Mouse (Mus musculus): ENCODE measurements around the gene Wiz. TPM values are rescaled to one million over a fixed set of nuclear protein-coding genes. Genes with fewer than 3 reads are reported as not detected.

The Wiz gene
- polyA plus RNA-seq, 1 experiment from 2014 or later, result 27.6 TPM

GRCm38 (mm10) chr17:32350382-32350983, 38.8 kb downstream of the Wiz start, which contains the start of gene Akap8l:
Akap8l (minus strand) TSS chr17:32350607.
- ATAC-seq (ENCODE audit: low read depth) (peak; percentile 98), DNase-seq (ENCODE audit: low spot score) (peak; percentile 99)
- Histone ChIP-seq H3K9ac (ENCODE audit: low read depth, low read length) (peak within 1 kb of the TSS; percentile 79), H3K27me3 (replicated peaks; ENCODE audit: control insufficient read depth, insufficient read depth, low read length) (no peaks in the 10 kb centered on the region), H3K27ac (replicated peaks; ENCODE audit: low read depth, low read length) (peak within 1 kb of the TSS; percentile 74; the same call in 1 of the 2 replicates), H3K36me3 (ENCODE audit: control insufficient read depth, insufficient read depth, low read length) (peaks cover 23% of the 10 kb centered on the region), H3K4me3 (ENCODE audit: low read depth, low read length) (peak within 1 kb of the TSS; percentile 73), H3K4me1 (ENCODE audit: control insufficient read depth, insufficient read depth, low read length) (peaks cover 3% of the 10 kb centered on the region; the same call in 1 of the 2 replicates), H3K9me3 (ENCODE audit: control insufficient read depth, low read length) (no peaks in the 10 kb centered on the region), H3K4me2 (ENCODE audit: low read depth, low read length) (peak within 1 kb of the TSS; percentile 74)
- WGBS, result under 1% methylated on average over 29 of the region's 37 CpGs

- under 1% methylated on average over 23 of the region's 24 CpGs for WGBS
- no peak for DNase-seq (ENCODE audit: low spot score)
- H3K4me1 ChIP-seq (ENCODE audit: control insufficient read depth, insufficient read depth, low read length), result peaks cover 3% of the 10 kb centered on the region; the same call in 1 of the 2 replicates
- H3K27ac ChIP-seq (replicated peaks; ENCODE audit: low read depth, low read length), result peak overlapping the region; percentile 74; the same call in 1 of the 2 replicates
- peak overlapping the region; percentile 74 for H3K4me2 ChIP-seq (ENCODE audit: low read depth, low read length)
- peaks cover 17% of the 10 kb centered on the region for H3K36me3 ChIP-seq (ENCODE audit: control insufficient read depth, insufficient read depth, low read length)
- peak overlapping the region; percentile 73 for H3K4me3 ChIP-seq (ENCODE audit: low read depth, low read length)
- H3K27me3 ChIP-seq (replicated peaks; ENCODE audit: control insufficient read depth, insufficient read depth, low read length), result no peaks in the 10 kb centered on the region
- H3K9me3 ChIP-seq (ENCODE audit: control insufficient read depth, low read length), result no peaks in the 10 kb centered on the region
- peak overlapping the region; percentile 79 for H3K9ac ChIP-seq (ENCODE audit: low read depth, low read length)
- peak; percentile 11; the same call in 1 of the 2 replicates for ATAC-seq (ENCODE audit: low read depth)
Measured at GRCm38 (mm10) chr17:32349851-32350381, 39.3 kb downstream of the Wiz start.

GRCm38 (mm10) chr17:32349037-32349732, 40.1 kb downstream of the Wiz start:
- WGBS, result 12% methylated on average over 4 of the region's 4 CpGs
- H3K4me3 ChIP-seq (ENCODE audit: low read depth, low read length), result peak overlapping the region; percentile 73
- peaks cover 16% of the 10 kb centered on the region for H3K36me3 ChIP-seq (ENCODE audit: control insufficient read depth, insufficient read depth, low read length)
- DNase-seq (ENCODE audit: low spot score) (peak; percentile 54), ATAC-seq (ENCODE audit: low read depth) (no peak)
- peak overlapping the region; percentile 79; the same call in 1 of the 2 replicates for H3K9ac ChIP-seq (ENCODE audit: low read depth, low read length)
- H3K4me1 ChIP-seq (ENCODE audit: control insufficient read depth, insufficient read depth, low read length), result peaks cover 3% of the 10 kb centered on the region; the same call in 1 of the 2 replicates
- H3K27ac ChIP-seq (replicated peaks; ENCODE audit: low read depth, low read length), result 0 out of 2 replicates have a peak overlapping the region, but pooled peaks have one; percentile 9
- no peaks in the 10 kb centered on the region for H3K27me3 ChIP-seq (replicated peaks; ENCODE audit: control insufficient read depth, insufficient read depth, low read length)
- H3K4me2 ChIP-seq (ENCODE audit: low read depth, low read length), result peak overlapping the region; percentile 74
- no peaks in the 10 kb centered on the region for H3K9me3 ChIP-seq (ENCODE audit: control insufficient read depth, low read length)

GRCm38 (mm10) chr17:32348406-32348805, 40.8 kb downstream of the Wiz start:
- Histone ChIP-seq H3K27ac (replicated peaks; ENCODE audit: low read depth, low read length) (no peak overlapping the region), H3K27me3 (replicated peaks; ENCODE audit: control insufficient read depth, insufficient read depth, low read length) (no peaks in the 10 kb centered on the region), H3K9me3 (ENCODE audit: control insufficient read depth, low read length) (no peaks in the 10 kb centered on the region), H3K4me2 (ENCODE audit: low read depth, low read length) (peak overlapping the region; percentile 74), H3K4me3 (ENCODE audit: low read depth, low read length) (no peak overlapping the region), H3K4me1 (ENCODE audit: control insufficient read depth, insufficient read depth, low read length) (peaks cover 3% of the 10 kb centered on the region; the same call in 1 of the 2 replicates), H3K36me3 (ENCODE audit: control insufficient read depth, insufficient read depth, low read length) (peaks cover 9% of the 10 kb centered on the region), H3K9ac (ENCODE audit: low read depth, low read length) (no peak overlapping the region)
- 85% methylated on average over 2 of the region's 2 CpGs for WGBS
- ATAC-seq (ENCODE audit: low read depth) (no peak), DNase-seq (ENCODE audit: low spot score) (no peak)

- H3K9ac ChIP-seq (ENCODE audit: low read depth, low read length), result no peak overlapping the region
- no peaks in the 10 kb centered on the region for H3K27me3 ChIP-seq (replicated peaks; ENCODE audit: control insufficient read depth, insufficient read depth, low read length)
- peaks cover 36% of the 10 kb centered on the region for H3K36me3 ChIP-seq (ENCODE audit: control insufficient read depth, insufficient read depth, low read length)
- no peaks in the 10 kb centered on the region for H3K9me3 ChIP-seq (ENCODE audit: control insufficient read depth, low read length)
- no peak overlapping the region for H3K4me3 ChIP-seq (ENCODE audit: low read depth, low read length)
- H3K4me1 ChIP-seq (ENCODE audit: control insufficient read depth, insufficient read depth, low read length), result no peaks in the 10 kb centered on the region
- no peak overlapping the region for H3K27ac ChIP-seq (replicated peaks; ENCODE audit: low read depth, low read length)
- WGBS, result 94% methylated on average over 1 of the region's 1 CpGs
- no peak for ATAC-seq (ENCODE audit: low read depth)
- DNase-seq (ENCODE audit: low spot score), result no peak
- no peak overlapping the region for H3K4me2 ChIP-seq (ENCODE audit: low read depth, low read length)
Measured at GRCm38 (mm10) chr17:32341102-32341501, 48.1 kb downstream of the Wiz start.

- no peaks in the 10 kb centered on the region for H3K27me3 ChIP-seq (replicated peaks; ENCODE audit: control insufficient read depth, insufficient read depth, low read length)
- peaks cover 46% of the 10 kb centered on the region for H3K36me3 ChIP-seq (ENCODE audit: control insufficient read depth, insufficient read depth, low read length)
- DNase-seq (ENCODE audit: low spot score) (no peak), ATAC-seq (ENCODE audit: low read depth) (no peak)
- H3K4me1 ChIP-seq (ENCODE audit: control insufficient read depth, insufficient read depth, low read length), result no peaks in the 10 kb centered on the region
- no peak overlapping the region for H3K9ac ChIP-seq (ENCODE audit: low read depth, low read length)
- H3K4me2 ChIP-seq (ENCODE audit: low read depth, low read length), result no peak overlapping the region
- H3K4me3 ChIP-seq (ENCODE audit: low read depth, low read length), result no peak overlapping the region
- no peak overlapping the region for H3K27ac ChIP-seq (replicated peaks; ENCODE audit: low read depth, low read length)
- WGBS, result 78% methylated on average over 1 of the region's 1 CpGs
- no peaks in the 10 kb centered on the region for H3K9me3 ChIP-seq (ENCODE audit: control insufficient read depth, low read length)
Measured at GRCm38 (mm10) chr17:32340110-32340509, 49.1 kb downstream of the Wiz start.

GRCm38 (mm10) chr17:32335869-32336268, 53.4 kb downstream of the Wiz start:
- Histone ChIP-seq H3K36me3 (ENCODE audit: control insufficient read depth, insufficient read depth, low read length) (peaks cover 78% of the 10 kb centered on the region), H3K4me1 (ENCODE audit: control insufficient read depth, insufficient read depth, low read length) (no peaks in the 10 kb centered on the region), H3K9me3 (ENCODE audit: control insufficient read depth, low read length) (no peaks in the 10 kb centered on the region), H3K4me2 (ENCODE audit: low read depth, low read length) (no peak overlapping the region), H3K27me3 (replicated peaks; ENCODE audit: control insufficient read depth, insufficient read depth, low read length) (no peaks in the 10 kb centered on the region), H3K9ac (ENCODE audit: low read depth, low read length) (no peak overlapping the region), H3K27ac (replicated peaks; ENCODE audit: low read depth, low read length) (no peak overlapping the region), H3K4me3 (ENCODE audit: low read depth, low read length) (no peak overlapping the region)
- WGBS, result 90% methylated on average over 2 of the region's 2 CpGs
- ATAC-seq (ENCODE audit: low read depth) (no peak), DNase-seq (ENCODE audit: low spot score) (no peak)

- Histone ChIP-seq H3K9ac (ENCODE audit: low read depth, low read length) (no peak overlapping the region), H3K4me3 (ENCODE audit: low read depth, low read length) (no peak overlapping the region), H3K27me3 (replicated peaks; ENCODE audit: control insufficient read depth, insufficient read depth, low read length) (no peaks in the 10 kb centered on the region), H3K27ac (replicated peaks; ENCODE audit: low read depth, low read length) (no peak overlapping the region), H3K36me3 (ENCODE audit: control insufficient read depth, insufficient read depth, low read length) (peaks cover 87% of the 10 kb centered on the region), H3K9me3 (ENCODE audit: control insufficient read depth, low read length) (no peaks in the 10 kb centered on the region), H3K4me1 (ENCODE audit: control insufficient read depth, insufficient read depth, low read length) (no peaks in the 10 kb centered on the region), H3K4me2 (ENCODE audit: low read depth, low read length) (no peak overlapping the region)
- 93% methylated on average over 12 of the region's 12 CpGs for WGBS
- no peak for ATAC-seq (ENCODE audit: low read depth)
- DNase-seq (ENCODE audit: low spot score), result no peak
Measured at GRCm38 (mm10) chr17:32334921-32335320, 54.3 kb downstream of the Wiz start.
